Mouse (Mus musculus) midbrain, embryonic 11.5 days (tissue): Measurements from ENCODE around the gene Tmem230. TPM values are rescaled to one million over a fixed set of nuclear protein-coding genes. Genes with fewer than 3 reads are reported as not detected.

Experiments used
- ATAC-seq: fragments of 200-750 bp; cut with Nextera tagmentation; 2 replicates; pipeline ENCODE4 v1.8.0; 2017; ENCODE audit warnings: moderate TSS enrichment, moderate library complexity; ENCODE audit not compliant: low FRiP score
- DNase-seq: peaks from one replicate; pipeline ENCODE4 v3.0.0; 2015; ENCODE audit warnings: low spot score; ENCODE audit errors: missing footprints
- H3K27ac ChIP-seq: fragments of 300-500 bp; sonication (generic); 2 replicates; pipeline ENCODE4 v1.5.1; 2014; ENCODE audit warnings: low read depth, low read length
- H3K27me3 ChIP-seq: fragments of 300-500 bp; sonication (generic); 2 replicates; pipeline ENCODE4 v1.6.1; 2014; ENCODE audit warnings: mild to moderate bottlenecking, low read length, moderate library complexity, mixed read lengths; ENCODE audit not compliant: control insufficient read depth, insufficient read depth
- H3K36me3 ChIP-seq: fragments of 300-500 bp; sonication (generic); 2 replicates; pipeline ENCODE4 v1.6.1; 2014; ENCODE audit warnings: mild to moderate bottlenecking, low read length, moderate library complexity, mixed read lengths; ENCODE audit not compliant: control insufficient read depth, insufficient read depth
- H3K4me1 ChIP-seq: fragments of 300-500 bp; sonication (generic); 2 replicates; pipeline ENCODE4 v1.6.1; 2014; ENCODE audit warnings: low read length; ENCODE audit not compliant: control insufficient read depth, insufficient read depth
- H3K4me2 ChIP-seq: fragments of 300-500 bp; sonication (generic); 2 replicates; pipeline ENCODE4 v1.6.1; 2014; ENCODE audit warnings: mild to moderate bottlenecking, moderate library complexity
- H3K4me3 ChIP-seq: fragments of 300-500 bp; sonication (generic); 2 replicates; pipeline ENCODE4 v1.5.1; 2014; ENCODE audit warnings: low read depth, low read length
- H3K9ac ChIP-seq: fragments of 300-500 bp; sonication (generic); 2 replicates; pipeline ENCODE4 v1.6.1; 2014; ENCODE audit warnings: low read length
- H3K9me3 ChIP-seq: fragments of 300-500 bp; sonication (generic); 2 replicates; pipeline ENCODE4 v1.6.1; 2016; ENCODE audit warnings: low read length; ENCODE audit not compliant: control insufficient read depth
- WGBS: fragments of 180-500 bp; shearing (Covaris S2); extraction: QIAGEN DNeasy Blood & Tissue Kit; methylation state at CpG from one replicate; pipeline ENCODE4 v1.1.7; 2014; 5-methylcytosine and 5-hydroxymethylcytosine counted together
- polyA plus RNA-seq: library from polyadenylated mRNA; unstranded; fragments of >200 nt; fragmentation: Nextera tagmentation; extraction: Ambion mirVana; gene quantifications from 2 replicates; pipeline ENCODE4 v1.2.1, GENCODE M21; 2014

Tmem230 gene
- polyA plus RNA-seq, 1 experiment from 2014 or later = 57.1 TPM

GRCm38 (mm10) chr2:132263421-132264265 is 16.0 kb upstream of the Tmem230 start:
- no peaks in the 10 kb centered on the region for H3K27me3 ChIP-seq
- DNase-seq = peak; percentile 97
- H3K27ac ChIP-seq = peak overlapping the region; percentile 69
- under 1% methylated on average over 47 of the region's 47 CpGs for WGBS
- peak overlapping the region; percentile 57 for H3K4me2 ChIP-seq
- 0 out of 2 replicates have a peak, but pooled peaks have one; percentile 18 for ATAC-seq
- no peaks in the 10 kb centered on the region for H3K9me3 ChIP-seq
- H3K4me3 ChIP-seq = peak overlapping the region; percentile 80
- peak overlapping the region; percentile 88 for H3K9ac ChIP-seq
- no peaks in the 10 kb centered on the region for H3K36me3 ChIP-seq
- H3K4me1 ChIP-seq = peaks cover 7% of the 10 kb centered on the region; the same call in 1 of the 2 replicates

GRCm38 (mm10) chr2:132262879-132263398 is 15.3 kb upstream of the Tmem230 start, which contains the start of gene Cds2:
Cds2 (plus strand) TSS chr2:132263148.
- Histone ChIP-seq H3K36me3 (no peaks in the 10 kb centered on the region), H3K4me1 (peaks cover 7% of the 10 kb centered on the region; the same call in 1 of the 2 replicates), H3K27ac (peak within 1 kb of the TSS; percentile 69), H3K9me3 (no peaks in the 10 kb centered on the region), H3K4me3 (peak within 1 kb of the TSS; percentile 80), H3K4me2 (peak within 1 kb of the TSS; percentile 57), H3K27me3 (no peaks in the 10 kb centered on the region), H3K9ac (peak within 1 kb of the TSS; percentile 88)
- peak; percentile 99 for ATAC-seq
- DNase-seq = peak; percentile 100
- 0% methylated on average over 44 of the region's 49 CpGs for WGBS

- no peaks in the 10 kb centered on the region for H3K9me3 ChIP-seq
- no peak for DNase-seq
- H3K27me3 ChIP-seq = no peaks in the 10 kb centered on the region
- no peak for ATAC-seq
- no peak overlapping the region for H3K27ac ChIP-seq
- no peak overlapping the region for H3K9ac ChIP-seq
- H3K36me3 ChIP-seq = no peaks in the 10 kb centered on the region
- peaks cover 7% of the 10 kb centered on the region; the same call in 1 of the 2 replicates for H3K4me1 ChIP-seq
- no peak overlapping the region for H3K4me2 ChIP-seq
- no peak overlapping the region for H3K4me3 ChIP-seq
- WGBS = 83% methylated on average over 6 of the region's 6 CpGs
Observed at GRCm38 (mm10) chr2:132262175-132262574, 14.6 kb upstream of the Tmem230 start.

GRCm38 (mm10) chr2:132260601-132261000 is 13.0 kb upstream of the Tmem230 start:
- WGBS = 97% methylated on average over 3 of the region's 3 CpGs
- H3K9me3 ChIP-seq = no peaks in the 10 kb centered on the region
- ATAC-seq = no peak
- H3K9ac ChIP-seq = no peak overlapping the region
- H3K27ac ChIP-seq = no peak overlapping the region
- peaks cover 7% of the 10 kb centered on the region; the same call in 1 of the 2 replicates for H3K4me1 ChIP-seq
- no peaks in the 10 kb centered on the region for H3K36me3 ChIP-seq
- H3K4me2 ChIP-seq = no peak overlapping the region
- no peak overlapping the region for H3K4me3 ChIP-seq
- H3K27me3 ChIP-seq = no peaks in the 10 kb centered on the region
- DNase-seq = no peak

GRCm38 (mm10) chr2:132257350-132258068 is 9.9 kb upstream of the Tmem230 start:
- ATAC-seq (no peak), DNase-seq (no peak)
- no peak overlapping the region for H3K27ac ChIP-seq
- no peaks in the 10 kb centered on the region for H3K27me3 ChIP-seq
- 94% methylated on average over 6 of the region's 6 CpGs for WGBS
- no peaks in the 10 kb centered on the region for H3K36me3 ChIP-seq
- H3K4me1 ChIP-seq = no peaks in the 10 kb centered on the region; the same call in 1 of the 2 replicates
- no peak overlapping the region for H3K4me3 ChIP-seq
- H3K9me3 ChIP-seq = no peaks in the 10 kb centered on the region
- H3K9ac ChIP-seq = no peak overlapping the region
- H3K4me2 ChIP-seq = no peak overlapping the region

- Histone ChIP-seq H3K36me3 (peaks cover 3% of the 10 kb centered on the region; the same call in 1 of the 2 replicates), H3K9me3 (no peaks in the 10 kb centered on the region), H3K27me3 (no peaks in the 10 kb centered on the region), H3K4me3 (peak overlapping the region; percentile 49), H3K9ac (peak overlapping the region; percentile 61), H3K4me2 (peak overlapping the region; percentile 66), H3K27ac (peak overlapping the region; percentile 54; the same call in 1 of the 2 replicates), H3K4me1 (peaks cover 8% of the 10 kb centered on the region)
- 2% methylated on average over 7 of the region's 7 CpGs for WGBS
- no peak for DNase-seq
- ATAC-seq = no peak
Observed at GRCm38 (mm10) chr2:132253603-132254002, 6.0 kb upstream of the Tmem230 start.

GRCm38 (mm10) chr2:132252542-132253528 is 5.2 kb upstream of the Tmem230 start, which contains the start of gene Pcna:
Pcna (minus strand) TSS chr2:132253314.
- WGBS = under 1% methylated on average over 79 of the region's 79 CpGs

GRCm38 (mm10) chr2:132251911-132252310 is 4.3 kb upstream of the Tmem230 start:
- Histone ChIP-seq H3K36me3 (peaks cover 3% of the 10 kb centered on the region; the same call in 1 of the 2 replicates), H3K9ac (peak overlapping the region; percentile 61), H3K4me3 (peak overlapping the region; percentile 49), H3K4me1 (peaks cover 13% of the 10 kb centered on the region), H3K27me3 (no peaks in the 10 kb centered on the region), H3K27ac (no peak overlapping the region), H3K9me3 (no peaks in the 10 kb centered on the region), H3K4me2 (peak overlapping the region; percentile 66)
- WGBS = 10% methylated on average over 8 of the region's 8 CpGs
- ATAC-seq = no peak
- DNase-seq = no peak

More at GRCm38 (mm10) chr2:132252542-132253528, 5.2 kb upstream of the Tmem230 start, which contains the start of gene Pcna:
- H3K9me3 ChIP-seq = no peaks in the 10 kb centered on the region
- H3K4me1 ChIP-seq = peaks cover 12% of the 10 kb centered on the region
- H3K4me3 ChIP-seq = peak within 1 kb of the TSS; percentile 49
- peak within 1 kb of the TSS; percentile 54; the same call in 1 of the 2 replicates for H3K27ac ChIP-seq
- H3K36me3 ChIP-seq = peaks cover 3% of the 10 kb centered on the region; the same call in 1 of the 2 replicates
- H3K27me3 ChIP-seq = no peaks in the 10 kb centered on the region
- ATAC-seq (peak; percentile 99), DNase-seq (peak; percentile 99)
- H3K9ac ChIP-seq = peak within 1 kb of the TSS; percentile 61
- H3K4me2 ChIP-seq = peak within 1 kb of the TSS; percentile 66
